Mouse (Mus musculus) intestine, embryonic 16.5 days (tissue): ENCODE results near the gene Hsd17b11. TPM values are rescaled to one million over a fixed set of nuclear protein-coding genes. Genes with fewer than 3 reads are reported as not detected.

Experiments
- ATAC-seq: fragments of 200-750 bp; cut with Nextera tagmentation; 2 replicates; pipeline ENCODE4 v1.8.0; 2017; ENCODE audit warnings: moderate TSS enrichment, moderate library complexity
- H3K27ac ChIP-seq: fragments of 300-500 bp; sonication (generic); 2 replicates; pipeline ENCODE4 v1.5.1; 2014; ENCODE audit warnings: mild to moderate bottlenecking, low read length
- H3K27me3 ChIP-seq: fragments of 300-500 bp; sonication (generic); replicated peaks from 2 replicates; pipeline ENCODE4 v1.6.1; 2014; ENCODE audit warnings: low read length, control low read depth, mixed read lengths; ENCODE audit not compliant: control insufficient read depth, insufficient read depth
- H3K36me3 ChIP-seq: fragments of 300-500 bp; sonication (generic); 2 replicates; pipeline ENCODE4 v1.6.1; 2014; ENCODE audit warnings: low read length, control low read depth; ENCODE audit not compliant: control insufficient read depth, insufficient read depth
- H3K4me1 ChIP-seq: fragments of 300-500 bp; sonication (generic); 2 replicates; pipeline ENCODE4 v1.6.1; 2014; ENCODE audit warnings: low read length, control low read depth, mixed read lengths; ENCODE audit not compliant: control insufficient read depth, insufficient read depth
- H3K4me2 ChIP-seq: fragments of 300-500 bp; sonication (generic); 2 replicates; pipeline ENCODE4 v1.6.1; 2014; ENCODE audit warnings: low read depth, low read length, control low read depth
- H3K4me3 ChIP-seq: fragments of 300-500 bp; sonication (generic); 2 replicates; pipeline ENCODE4 v1.5.1; 2014; ENCODE audit warnings: mild to moderate bottlenecking, low read length
- H3K9ac ChIP-seq: fragments of 300-500 bp; sonication (generic); 2 replicates; pipeline ENCODE4 v1.6.1; 2014; ENCODE audit warnings: low read depth, low read length
- H3K9me3 ChIP-seq: fragments of 300-500 bp; sonication (generic); 2 replicates; pipeline ENCODE4 v1.6.1; 2016; ENCODE audit warnings: low read length, control low read depth; ENCODE audit not compliant: control insufficient read depth
- WGBS: fragments of 180-500 bp; shearing (Covaris S2); extraction: QIAGEN DNeasy Blood & Tissue Kit; methylation state at CpG from one replicate; pipeline ENCODE4 v1.1.7; 2014; 5-methylcytosine and 5-hydroxymethylcytosine counted together
- polyA plus RNA-seq: library from polyadenylated mRNA; unstranded; fragments of >200 nt; fragmentation: Nextera tagmentation; extraction: Ambion mirVana; gene quantifications from 2 replicates; pipeline ENCODE4 v1.2.1, GENCODE M21; 2015

Hsd17b11 gene
- polyA plus RNA-seq, 1 experiment from 2014 or later = 10.6 TPM

DNA sequence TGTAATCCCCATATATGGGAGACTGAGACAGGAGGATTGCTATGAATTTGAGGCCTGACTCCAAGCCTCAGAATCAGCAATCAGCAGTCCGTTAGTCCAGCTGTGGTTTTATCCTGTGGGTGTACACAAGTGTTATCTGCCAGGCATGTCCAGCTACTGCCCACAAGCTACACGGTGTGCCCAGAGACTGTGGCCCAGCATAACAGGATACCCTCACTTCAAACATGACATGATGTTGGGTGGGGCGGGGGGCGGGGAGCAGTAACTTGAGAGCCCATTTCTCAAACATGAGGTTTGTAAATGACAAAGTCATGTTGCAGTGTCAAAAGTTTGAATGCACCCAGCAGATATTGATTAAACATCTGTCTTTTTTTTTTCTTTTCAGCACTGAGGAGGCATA is 34.1 kb upstream of the Hsd17b11 start:
- 89% methylated on average over 4 of the region's 4 CpGs for WGBS
- no peaks in the 10 kb centered on the region for H3K9me3 ChIP-seq
- no peaks in the 10 kb centered on the region for H3K4me1 ChIP-seq
- peaks cover 10% of the 10 kb centered on the region; the same call in 1 of the 2 replicates for H3K36me3 ChIP-seq
- H3K9ac ChIP-seq = no peak overlapping the region
- no peak overlapping the region for H3K4me3 ChIP-seq
- no peak overlapping the region for H3K4me2 ChIP-seq
- H3K27me3 ChIP-seq = no peaks in the 10 kb centered on the region
- no peak for ATAC-seq
- no peak overlapping the region for H3K27ac ChIP-seq

DNA sequence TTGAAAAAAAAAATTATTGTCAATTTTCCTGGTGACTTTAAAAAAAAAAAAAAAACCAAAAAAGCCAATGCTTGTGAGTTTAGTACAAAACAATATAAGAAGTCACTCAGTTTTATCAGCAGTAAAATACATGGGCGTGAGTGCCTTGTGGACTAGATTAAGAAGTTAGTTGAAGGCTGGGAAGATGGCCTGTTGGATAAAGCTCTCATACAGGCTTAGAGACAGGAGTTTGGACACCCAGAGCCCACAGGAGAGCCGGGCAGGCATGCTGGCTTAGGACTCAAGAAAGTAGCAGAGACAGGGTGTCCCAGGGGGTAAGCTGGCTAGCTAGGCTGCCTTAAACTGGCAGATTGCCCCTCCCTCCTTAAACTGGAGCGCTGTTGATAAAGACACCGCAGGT is 33.2 kb upstream of the Hsd17b11 start:
- H3K27me3 ChIP-seq = no peaks in the 10 kb centered on the region
- 94% methylated on average over 4 of the region's 4 CpGs for WGBS
- no peak for ATAC-seq
- no peaks in the 10 kb centered on the region for H3K9me3 ChIP-seq
- H3K4me3 ChIP-seq = no peak overlapping the region
- H3K36me3 ChIP-seq = peaks cover 10% of the 10 kb centered on the region; the same call in 1 of the 2 replicates
- no peak overlapping the region for H3K9ac ChIP-seq
- H3K4me2 ChIP-seq = no peak overlapping the region
- no peaks in the 10 kb centered on the region for H3K4me1 ChIP-seq
- H3K27ac ChIP-seq = no peak overlapping the region

DNA sequence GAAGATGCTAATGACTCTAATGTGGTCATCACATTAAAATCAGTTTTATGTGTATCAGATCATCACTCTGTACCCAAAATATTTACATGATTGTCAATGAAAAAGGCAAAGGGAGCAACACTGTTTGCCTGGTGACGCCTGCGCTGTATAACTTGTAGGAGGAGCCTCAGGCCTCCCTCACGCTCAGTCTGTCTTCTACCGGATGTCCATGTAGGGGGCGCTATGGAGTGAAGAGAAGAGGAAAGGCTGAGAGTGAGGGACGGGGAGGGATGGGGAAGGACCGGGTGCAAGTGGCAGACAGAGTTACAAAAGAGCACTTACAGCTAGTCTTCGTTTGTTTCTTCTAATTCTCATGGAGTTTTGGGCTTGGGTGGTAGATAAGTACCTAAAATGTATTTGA is 31.2 kb upstream of the Hsd17b11 start:
- no peaks in the 10 kb centered on the region for H3K9me3 ChIP-seq
- H3K27me3 ChIP-seq = no peaks in the 10 kb centered on the region
- 61% methylated on average over 8 of the region's 8 CpGs for WGBS
- peaks cover 10% of the 10 kb centered on the region; the same call in 1 of the 2 replicates for H3K36me3 ChIP-seq
- H3K4me3 ChIP-seq = no peak overlapping the region
- no peak for ATAC-seq
- H3K4me1 ChIP-seq = no peaks in the 10 kb centered on the region
- no peak overlapping the region for H3K27ac ChIP-seq
- no peak overlapping the region for H3K9ac ChIP-seq
- H3K4me2 ChIP-seq = no peak overlapping the region

DNA sequence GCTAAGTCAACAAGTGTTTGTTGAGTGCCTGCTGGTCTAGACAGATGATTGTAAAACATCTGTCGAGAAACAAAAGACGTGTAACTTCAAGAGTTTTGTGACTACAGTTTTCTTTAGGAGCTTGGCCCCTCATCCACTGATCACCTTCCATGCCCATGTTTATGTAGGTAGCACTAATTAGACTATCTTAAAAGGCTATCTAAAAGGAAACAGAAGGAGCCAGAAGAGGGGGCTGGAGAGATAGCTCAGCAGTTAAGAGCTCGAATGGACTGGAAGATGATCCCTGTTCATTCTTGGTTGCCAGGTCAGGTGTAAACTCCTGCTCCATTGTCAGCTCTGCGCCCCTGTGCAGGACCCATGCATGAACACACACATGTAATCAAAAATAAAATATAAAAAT is 26.4 kb upstream of the Hsd17b11 start:
- no peak overlapping the region for H3K9ac ChIP-seq
- H3K27ac ChIP-seq = no peak overlapping the region
- peak overlapping the region; percentile 58 for H3K4me2 ChIP-seq
- H3K27me3 ChIP-seq = no peaks in the 10 kb centered on the region
- WGBS = 40% methylated on average over 4 of the region's 4 CpGs
- no peaks in the 10 kb centered on the region for H3K9me3 ChIP-seq
- peaks cover 8% of the 10 kb centered on the region for H3K4me1 ChIP-seq
- H3K36me3 ChIP-seq = peaks cover 10% of the 10 kb centered on the region; the same call in 1 of the 2 replicates
- no peak for ATAC-seq
- H3K4me3 ChIP-seq = peak overlapping the region; percentile 84; the same call in 1 of the 2 replicates

DNA sequence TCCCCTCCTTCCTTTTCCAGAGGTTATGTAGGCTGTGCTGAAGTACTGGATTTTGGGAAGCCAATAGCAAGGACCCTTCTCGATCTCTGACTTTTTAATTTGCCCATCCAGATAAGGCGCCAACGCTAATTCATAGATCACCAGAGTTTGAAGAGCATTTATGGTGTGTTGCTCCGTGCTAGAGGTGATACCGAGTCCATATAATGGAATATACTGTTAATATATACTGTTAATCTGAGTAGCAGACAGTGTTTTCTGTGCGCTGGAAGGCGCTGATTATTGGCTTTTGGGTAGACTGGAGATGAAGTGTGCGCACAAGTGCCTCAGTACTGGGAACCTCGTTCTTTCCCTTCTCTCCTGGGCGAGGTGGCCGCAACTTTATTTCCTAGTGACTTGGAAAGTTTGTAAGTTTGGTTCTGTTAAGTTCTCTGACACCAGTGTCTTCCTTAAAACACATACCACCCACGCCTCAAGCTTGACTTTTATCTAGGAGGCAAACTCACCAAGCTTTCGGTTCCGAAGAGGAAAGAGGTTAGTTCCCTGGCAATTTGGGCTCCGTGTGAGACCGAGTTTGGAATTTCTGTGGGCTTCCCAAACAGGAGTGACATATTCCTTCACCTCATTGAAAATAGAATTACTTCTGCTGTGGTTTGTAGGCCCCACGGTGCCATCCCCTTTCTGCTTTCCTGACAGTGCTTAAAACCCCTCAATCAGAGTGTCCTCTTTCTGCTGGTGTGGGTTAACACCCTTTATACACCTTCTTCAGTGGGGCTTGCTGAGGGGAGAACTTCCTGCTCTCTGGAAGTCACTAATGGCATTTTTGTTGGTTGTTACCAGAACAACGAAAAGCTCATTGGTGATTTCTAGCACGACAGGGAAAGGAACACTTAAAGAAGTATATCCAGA is 25.7 kb upstream of the Hsd17b11 start:
- peak; percentile 20; the same call in 1 of the 2 replicates for ATAC-seq
- peak overlapping the region; percentile 81 for H3K27ac ChIP-seq
- 4% methylated on average over 19 of the region's 19 CpGs for WGBS
- peak overlapping the region; percentile 92 for H3K9ac ChIP-seq
- H3K36me3 ChIP-seq = peaks cover 10% of the 10 kb centered on the region; the same call in 1 of the 2 replicates
- H3K4me2 ChIP-seq = peak overlapping the region; percentile 58
- no peaks in the 10 kb centered on the region for H3K27me3 ChIP-seq
- H3K4me3 ChIP-seq = peak overlapping the region; percentile 84
- H3K9me3 ChIP-seq = no peaks in the 10 kb centered on the region
- peaks cover 8% of the 10 kb centered on the region for H3K4me1 ChIP-seq

DNA sequence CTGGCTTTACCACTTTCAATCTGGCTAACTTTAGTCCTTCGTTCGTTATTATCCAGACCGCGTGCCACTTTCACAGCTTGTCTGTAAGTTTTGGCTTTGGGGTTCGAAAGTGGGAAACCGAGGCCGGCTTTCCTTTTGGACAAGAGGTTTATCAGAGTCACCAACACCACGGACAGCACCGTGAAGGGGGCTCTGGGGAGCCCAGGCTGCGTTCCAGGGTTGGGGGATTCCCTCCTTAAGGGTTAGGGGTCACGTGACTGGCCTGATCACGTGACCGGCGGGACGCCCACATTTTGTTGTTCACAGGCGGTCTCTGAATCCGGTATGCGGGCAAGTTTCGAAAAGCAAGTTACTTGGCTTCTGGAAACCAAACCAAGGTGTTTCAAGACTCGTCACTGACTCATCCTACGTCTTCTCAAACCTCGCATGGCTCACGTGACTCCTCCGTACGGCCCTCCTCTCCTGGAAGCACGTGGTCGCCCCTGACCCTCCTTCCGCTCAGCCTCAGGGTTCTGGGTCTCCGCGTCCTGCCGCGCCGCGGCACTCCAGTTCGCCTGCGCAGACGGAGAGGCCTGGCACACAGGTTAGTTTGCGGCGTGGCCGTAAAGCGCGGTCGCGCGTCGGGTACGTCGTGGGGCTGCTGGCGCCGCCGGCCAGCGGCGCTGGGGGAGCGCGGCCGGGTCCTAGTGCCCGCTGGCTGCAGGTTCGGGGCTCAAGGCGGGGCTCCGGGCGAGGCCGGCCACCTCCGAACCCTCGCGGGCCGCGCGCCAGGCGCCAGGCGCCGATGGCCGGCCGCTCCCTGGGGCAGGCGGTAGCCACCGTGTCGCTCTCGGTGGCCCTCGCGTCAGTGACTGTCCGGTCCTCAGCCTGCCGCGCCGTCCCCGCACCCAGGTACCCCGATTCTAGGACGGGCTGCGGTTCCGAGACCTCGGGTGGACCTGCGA is 24.8 kb upstream of the Hsd17b11 start, which contains the start of gene Nudt9:
TSS of gene Nudt9 (plus strand) at position 51 of the 944 bp plus-strand sequence.
- Histone ChIP-seq H3K27me3 (no peaks in the 10 kb centered on the region), H3K36me3 (0 out of 2 replicates have a peak, but pooled peaks cover 4% of the 10 kb centered on the region), H3K4me2 (peak within 1 kb of the TSS; percentile 58), H3K27ac (peak within 1 kb of the TSS; percentile 81), H3K9ac (peak within 1 kb of the TSS; percentile 92), H3K4me1 (peaks cover 8% of the 10 kb centered on the region), H3K9me3 (no peaks in the 10 kb centered on the region), H3K4me3 (peak within 1 kb of the TSS; percentile 84)
- WGBS = 5% methylated on average over 89 of the region's 90 CpGs
- ATAC-seq = peak; percentile 98

DNA sequence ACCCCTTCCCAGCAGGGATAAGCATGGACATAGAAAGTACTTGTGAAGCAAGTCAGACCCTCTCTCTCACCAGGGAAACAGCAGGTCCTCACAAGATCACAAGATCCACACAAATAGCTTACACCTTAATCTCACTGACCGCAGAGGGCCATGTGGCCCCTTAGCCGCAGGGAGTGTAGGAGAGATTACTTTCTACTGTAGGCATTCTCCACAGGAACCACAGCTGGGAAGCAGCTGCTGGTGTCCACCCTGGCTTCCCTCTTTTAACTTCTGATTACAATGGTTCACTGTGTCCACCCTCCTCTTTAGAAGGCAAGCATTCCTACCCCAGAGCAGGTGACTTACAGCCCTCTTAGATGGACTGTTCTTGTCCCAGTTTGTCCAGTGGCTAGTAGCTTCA is 22.0 kb upstream of the Hsd17b11 start:
- peaks cover 8% of the 10 kb centered on the region for H3K4me1 ChIP-seq
- no peak for ATAC-seq
- no peaks in the 10 kb centered on the region for H3K9me3 ChIP-seq
- no peak overlapping the region for H3K4me2 ChIP-seq
- H3K27me3 ChIP-seq = no peaks in the 10 kb centered on the region
- 45% methylated on average over 2 of the region's 2 CpGs for WGBS
- no peak overlapping the region for H3K4me3 ChIP-seq
- no peaks in the 10 kb centered on the region for H3K36me3 ChIP-seq
- H3K27ac ChIP-seq = no peak overlapping the region
- no peak overlapping the region for H3K9ac ChIP-seq

DNA sequence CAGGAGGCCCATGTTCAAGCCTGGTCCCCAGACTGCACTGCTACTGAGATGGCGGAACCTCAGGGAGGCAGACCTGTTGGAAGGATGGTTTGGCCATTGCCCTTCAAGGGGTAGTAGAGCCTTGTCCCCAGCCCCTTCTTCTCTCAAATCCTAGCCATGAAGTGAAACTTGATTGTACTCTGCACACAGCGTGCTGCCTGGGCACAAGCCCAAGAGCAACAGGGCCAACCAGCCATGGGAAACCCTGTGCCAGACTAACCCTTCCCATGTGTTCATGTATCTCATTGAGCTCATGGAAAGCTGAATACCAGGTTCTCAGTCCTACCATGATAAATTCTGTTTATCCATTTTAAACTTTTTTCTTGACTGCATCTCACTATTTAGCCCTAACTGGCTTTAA is 21.2 kb upstream of the Hsd17b11 start:
- H3K4me1 ChIP-seq = peaks cover 8% of the 10 kb centered on the region
- no peak overlapping the region for H3K27ac ChIP-seq
- H3K27me3 ChIP-seq = no peaks in the 10 kb centered on the region
- ATAC-seq = no peak
- no peak overlapping the region for H3K4me3 ChIP-seq
- 95% methylated on average over 2 of the region's 2 CpGs for WGBS
- no peaks in the 10 kb centered on the region for H3K36me3 ChIP-seq
- H3K4me2 ChIP-seq = no peak overlapping the region
- H3K9me3 ChIP-seq = no peaks in the 10 kb centered on the region
- H3K9ac ChIP-seq = no peak overlapping the region
